Mouse (Mus musculus): Measurements from ENCODE around the gene Sugct. TPM values are rescaled to one million over a fixed set of nuclear protein-coding genes. Genes with fewer than 3 reads are reported as not detected.
"Not testable (repeated sequence)": the region's sequence is repeated elsewhere in the genome, so short reads cannot be mapped to it uniquely, and the experiment has no call there.

Sugct gene
- polyA plus RNA-seq, 1 experiment from 2014 or later = 9.3 TPM

DNA sequence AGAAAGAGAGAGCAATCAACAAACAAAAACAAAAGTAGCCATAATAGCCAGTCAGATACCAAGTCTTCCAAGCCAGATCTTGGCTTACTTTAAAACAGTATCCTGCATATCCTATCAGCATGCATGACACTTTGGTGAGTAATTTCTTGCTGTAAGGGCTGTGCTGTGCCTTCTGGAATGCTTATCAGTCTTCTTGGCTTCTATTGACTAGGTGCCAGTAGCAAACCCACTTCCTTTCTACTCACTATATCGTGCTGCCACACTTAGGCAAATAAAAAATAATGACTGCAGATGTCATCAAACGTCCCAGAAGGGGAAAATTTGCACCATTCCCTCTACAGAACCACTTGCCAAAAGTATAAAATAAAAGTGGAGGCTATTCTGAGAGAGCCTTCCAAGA is 848.1 kb downstream of the Sugct start:
- Histone ChIP-seq H3K36me3 (ENCODE audit: insufficient read depth, low read length) (no peaks in the 10 kb centered on the region), H3K9ac (replicated peaks; ENCODE audit: low read depth) (no peak overlapping the region), H3K4me1 (ENCODE audit: insufficient read depth, low read depth, low read length) (no peaks in the 10 kb centered on the region), H3K27ac (ENCODE audit: low read length) (no peak overlapping the region), H3K9me3 (ENCODE audit: low read length) (no peaks in the 10 kb centered on the region), H3K27me3 (replicated peaks; ENCODE audit: insufficient read depth, low read length) (no peaks in the 10 kb centered on the region), H3K4me3 (ENCODE audit: low read depth, low read length) (no peak overlapping the region), H3K4me2 (replicated peaks; ENCODE audit: low read depth, low read length) (no peak overlapping the region)
- TF ChIP-seq EP300 (IDR thresholded peaks at IDR 0.05) = no peak
- TF ChIP-seq CTCF (IDR thresholded peaks at IDR 0.05) = no peak
- DNase-seq (ENCODE audit: low spot score) = no peak
- WGBS = 6% methylated on average over 2 of the region's 2 CpGs
- no peak for ATAC-seq

DNA sequence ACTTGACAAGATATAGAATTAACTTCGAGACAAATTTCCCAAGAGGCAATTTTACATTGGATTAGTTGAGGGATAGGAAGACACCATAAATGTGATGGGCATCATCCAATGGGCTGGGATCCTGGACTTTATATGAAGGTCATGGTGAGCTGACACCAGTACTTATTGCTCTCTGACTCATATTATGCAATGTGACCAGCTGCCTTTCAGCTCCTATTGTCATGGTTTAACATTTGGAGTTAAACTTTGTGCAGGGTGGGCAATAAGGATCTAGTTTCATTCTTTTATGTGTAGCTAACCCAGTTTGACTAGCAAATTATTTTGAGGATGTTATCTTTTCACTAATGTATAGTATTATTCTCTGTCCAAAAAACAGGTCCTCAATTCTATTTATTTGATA is 854.4 kb downstream of the Sugct start:
- DNase-seq (ENCODE audit: low spot score) (no peak), ATAC-seq (no peak)
- no peaks in the 10 kb centered on the region for H3K4me1 ChIP-seq (ENCODE audit: insufficient read depth, low read depth, low read length)
- H3K27me3 ChIP-seq (replicated peaks; ENCODE audit: insufficient read depth, low read length) = no peaks in the 10 kb centered on the region
- no peak overlapping the region for H3K4me3 ChIP-seq (ENCODE audit: low read depth, low read length)
- TF ChIP-seq CTCF (IDR thresholded peaks at IDR 0.05) (no peak), EP300 (IDR thresholded peaks at IDR 0.05) (no peak)
- no peaks in the 10 kb centered on the region for H3K36me3 ChIP-seq (ENCODE audit: insufficient read depth, low read length)
- H3K27ac ChIP-seq (ENCODE audit: low read length) = no peak overlapping the region
- H3K9ac ChIP-seq (replicated peaks; ENCODE audit: low read depth) = no peak overlapping the region
- H3K9me3 ChIP-seq (ENCODE audit: low read length) = no peaks in the 10 kb centered on the region
- WGBS = 79% methylated on average over 1 of the region's 1 CpGs
- H3K4me2 ChIP-seq (replicated peaks; ENCODE audit: low read depth, low read length) = no peak overlapping the region

DNA sequence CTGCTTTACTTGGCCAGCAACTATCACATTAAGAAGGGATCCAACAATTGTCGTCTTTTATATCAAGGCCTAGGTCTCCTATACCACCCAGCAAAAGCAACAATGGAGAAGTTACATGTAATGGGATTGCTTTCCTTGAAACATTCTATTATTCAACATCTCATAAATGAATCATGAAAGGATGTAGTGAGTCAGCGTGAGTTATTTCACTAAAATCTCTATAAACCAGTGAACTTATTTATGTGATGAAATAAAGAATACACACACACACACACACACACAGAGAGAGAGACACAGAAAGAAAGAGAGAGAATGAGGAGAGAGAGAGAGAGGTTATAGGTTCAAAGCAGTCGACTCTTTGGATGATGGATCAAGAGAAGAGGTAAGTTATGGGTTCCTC is 856.9 kb downstream of the Sugct start:
- 82% methylated on average over 3 of the region's 3 CpGs for WGBS

DNA sequence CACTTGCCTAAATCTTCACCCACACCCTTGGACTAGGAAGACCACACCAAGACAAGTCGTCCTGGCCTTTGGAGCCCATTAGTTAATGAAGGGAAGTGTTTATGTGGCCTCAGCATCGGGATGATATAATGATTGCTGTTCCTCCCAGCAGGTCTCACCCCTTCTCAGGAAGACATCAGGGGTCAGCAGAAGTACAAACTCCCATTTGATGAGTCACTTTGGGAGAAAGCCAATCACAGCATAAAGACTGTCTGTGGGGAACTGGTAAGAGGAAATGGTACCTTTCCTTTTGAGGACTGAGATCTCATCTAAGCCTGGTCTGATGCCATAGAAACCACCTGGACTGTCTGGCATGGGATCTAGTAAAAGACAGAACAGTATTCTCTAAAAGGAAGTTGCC is 860.2 kb downstream of the Sugct start:
- DNase-seq (ENCODE audit: low spot score) = no peak
- no peak for TF ChIP-seq EP300 (IDR thresholded peaks at IDR 0.05)
- H3K36me3 ChIP-seq (ENCODE audit: insufficient read depth, low read length) = no peaks in the 10 kb centered on the region
- H3K9me3 ChIP-seq (ENCODE audit: low read length) = no peaks in the 10 kb centered on the region
- H3K4me1 ChIP-seq (ENCODE audit: insufficient read depth, low read depth, low read length) = no peaks in the 10 kb centered on the region
- no peaks in the 10 kb centered on the region for H3K27me3 ChIP-seq (replicated peaks; ENCODE audit: insufficient read depth, low read length)
- no peak overlapping the region for H3K27ac ChIP-seq (ENCODE audit: low read length)
- H3K4me3 ChIP-seq (ENCODE audit: low read depth, low read length) = no peak overlapping the region
- H3K4me2 ChIP-seq (replicated peaks; ENCODE audit: low read depth, low read length) = no peak overlapping the region
- H3K9ac ChIP-seq (replicated peaks; ENCODE audit: low read depth) = no peak overlapping the region
- ATAC-seq = no peak
- WGBS = 30% methylated on average over 2 of the region's 2 CpGs

More for the DNA sequence above, 856.9 kb downstream of the Sugct start:
- no peaks in the 10 kb centered on the region for H3K36me3 ChIP-seq (ENCODE audit: insufficient read depth, low read length)
- no peak overlapping the region for H3K9ac ChIP-seq (replicated peaks; ENCODE audit: low read depth)
- TF ChIP-seq CTCF (IDR thresholded peaks at IDR 0.05) (no peak), EP300 (IDR thresholded peaks at IDR 0.05) (no peak)
- no peak overlapping the region for H3K4me3 ChIP-seq (ENCODE audit: low read depth, low read length)
- H3K9me3 ChIP-seq (ENCODE audit: low read length) = no peaks in the 10 kb centered on the region
- no peak for DNase-seq (ENCODE audit: low spot score)
- no peaks in the 10 kb centered on the region for H3K4me1 ChIP-seq (ENCODE audit: insufficient read depth, low read depth, low read length)
- H3K4me2 ChIP-seq (replicated peaks; ENCODE audit: low read depth, low read length) = no peak overlapping the region
- no peaks in the 10 kb centered on the region for H3K27me3 ChIP-seq (replicated peaks; ENCODE audit: insufficient read depth, low read length)
- ATAC-seq = no peak
- no peak overlapping the region for H3K27ac ChIP-seq (ENCODE audit: low read length)

DNA sequence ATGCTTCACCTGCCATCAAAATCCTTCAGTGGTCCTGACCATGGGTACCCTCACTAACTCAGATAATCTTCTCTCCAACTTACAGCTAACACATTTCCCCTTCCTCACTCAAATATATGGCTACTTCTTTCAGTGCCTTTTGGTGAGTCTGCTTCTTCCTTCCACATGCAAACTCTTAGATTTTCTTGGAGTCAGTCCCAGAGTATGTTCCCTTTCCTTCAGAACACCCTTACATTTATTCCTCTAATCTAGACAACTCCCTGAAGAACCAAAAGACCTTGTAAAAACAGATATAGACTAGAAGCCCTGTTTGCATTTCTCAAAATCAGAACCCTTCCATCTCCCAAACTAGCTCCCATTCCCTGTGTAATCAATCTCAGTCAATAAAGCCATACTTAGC is 862.3 kb downstream of the Sugct start:
- Histone ChIP-seq H3K27ac (ENCODE audit: low read length) (no peak overlapping the region), H3K9me3 (ENCODE audit: low read length) (no peaks in the 10 kb centered on the region), H3K9ac (replicated peaks; ENCODE audit: low read depth) (no peak overlapping the region), H3K27me3 (replicated peaks; ENCODE audit: insufficient read depth, low read length) (no peaks in the 10 kb centered on the region), H3K4me2 (replicated peaks; ENCODE audit: low read depth, low read length) (no peak overlapping the region), H3K4me1 (ENCODE audit: insufficient read depth, low read depth, low read length) (no peaks in the 10 kb centered on the region), H3K4me3 (ENCODE audit: low read depth, low read length) (no peak overlapping the region), H3K36me3 (ENCODE audit: insufficient read depth, low read length) (no peaks in the 10 kb centered on the region)
- no peak for DNase-seq (ENCODE audit: low spot score)
- TF ChIP-seq CTCF (IDR thresholded peaks at IDR 0.05) (no peak), EP300 (IDR thresholded peaks at IDR 0.05) (no peak)
- no peak for ATAC-seq

DNA sequence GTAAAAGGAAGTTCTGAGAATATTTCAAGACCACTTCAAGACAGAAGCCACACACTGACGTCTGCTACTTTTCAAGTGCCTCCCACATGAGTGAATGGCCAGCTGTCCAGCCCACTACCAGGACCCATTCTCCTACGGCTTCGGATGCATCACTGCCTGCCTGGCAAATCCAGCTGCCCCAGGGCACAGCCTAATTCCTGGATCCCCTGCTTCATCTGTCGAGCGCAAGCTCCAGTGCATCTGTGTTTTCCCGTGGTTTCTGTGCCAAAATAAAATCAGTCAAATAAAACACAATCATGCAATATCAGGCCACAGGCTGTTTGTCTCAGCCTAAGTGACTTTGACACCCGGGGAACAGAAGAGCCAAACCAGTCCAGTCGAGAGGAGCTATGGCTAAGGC is 863.5 kb downstream of the Sugct start:
- Histone ChIP-seq H3K36me3 (ENCODE audit: insufficient read depth, low read length) (no peaks in the 10 kb centered on the region), H3K4me3 (ENCODE audit: low read depth, low read length) (no peak overlapping the region), H3K27ac (ENCODE audit: low read length) (no peak overlapping the region), H3K4me2 (replicated peaks; ENCODE audit: low read depth, low read length) (no peak overlapping the region), H3K4me1 (ENCODE audit: insufficient read depth, low read depth, low read length) (no peaks in the 10 kb centered on the region), H3K9me3 (ENCODE audit: low read length) (no peaks in the 10 kb centered on the region), H3K9ac (replicated peaks; ENCODE audit: low read depth) (no peak overlapping the region), H3K27me3 (replicated peaks; ENCODE audit: insufficient read depth, low read length) (no peaks in the 10 kb centered on the region)
- TF ChIP-seq EP300 (IDR thresholded peaks at IDR 0.05) (no peak), CTCF (IDR thresholded peaks at IDR 0.05) (no peak)
- ATAC-seq (no peak), DNase-seq (ENCODE audit: low spot score) (no peak)
- WGBS = 62% methylated on average over 8 of the region's 8 CpGs

DNA sequence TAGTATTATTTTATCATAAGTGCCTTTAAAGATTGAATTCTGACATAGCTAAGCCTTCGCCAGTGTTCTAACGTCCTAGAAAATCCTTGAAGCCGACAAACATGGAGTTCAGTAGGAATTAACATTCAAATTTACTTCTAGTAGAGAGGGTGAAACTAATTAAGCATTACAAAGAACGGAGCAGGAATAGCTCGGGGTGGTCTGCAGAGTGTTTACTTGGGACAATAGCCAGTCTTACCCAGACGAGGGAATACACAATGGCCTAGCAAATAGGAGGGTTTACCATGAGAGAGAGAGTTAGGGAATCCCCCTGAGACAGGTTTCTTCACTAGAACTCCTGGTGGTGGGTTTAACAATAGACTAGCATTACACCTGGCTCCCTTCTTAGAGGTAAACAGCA is 865.1 kb downstream of the Sugct start:
- not testable (repeated sequence) for H3K4me2 ChIP-seq (replicated peaks; ENCODE audit: low read depth, low read length); H3K9ac ChIP-seq (replicated peaks; ENCODE audit: low read depth); H3K4me1 ChIP-seq (ENCODE audit: insufficient read depth, low read depth, low read length); DNase-seq (ENCODE audit: low spot score); H3K4me3 ChIP-seq (ENCODE audit: low read depth, low read length); H3K36me3 ChIP-seq (ENCODE audit: insufficient read depth, low read length); H3K9me3 ChIP-seq (ENCODE audit: low read length); H3K27ac ChIP-seq (ENCODE audit: low read length); H3K27me3 ChIP-seq (replicated peaks; ENCODE audit: insufficient read depth, low read length); ATAC-seq
- 59% methylated on average over 6 of the region's 6 CpGs for WGBS
